Mouse (Mus musculus): ENCODE measurements around the gene Plekha4. TPM values are rescaled to one million over a fixed set of nuclear protein-coding genes. Genes with fewer than 3 reads are reported as not detected.
A peak's percentile ranks its signal among the peaks of the same experiment; 100 is the strongest.

Gene Plekha4
- polyA plus RNA-seq, 1 experiment from 2014 or later = 3.3 TPM

DNA sequence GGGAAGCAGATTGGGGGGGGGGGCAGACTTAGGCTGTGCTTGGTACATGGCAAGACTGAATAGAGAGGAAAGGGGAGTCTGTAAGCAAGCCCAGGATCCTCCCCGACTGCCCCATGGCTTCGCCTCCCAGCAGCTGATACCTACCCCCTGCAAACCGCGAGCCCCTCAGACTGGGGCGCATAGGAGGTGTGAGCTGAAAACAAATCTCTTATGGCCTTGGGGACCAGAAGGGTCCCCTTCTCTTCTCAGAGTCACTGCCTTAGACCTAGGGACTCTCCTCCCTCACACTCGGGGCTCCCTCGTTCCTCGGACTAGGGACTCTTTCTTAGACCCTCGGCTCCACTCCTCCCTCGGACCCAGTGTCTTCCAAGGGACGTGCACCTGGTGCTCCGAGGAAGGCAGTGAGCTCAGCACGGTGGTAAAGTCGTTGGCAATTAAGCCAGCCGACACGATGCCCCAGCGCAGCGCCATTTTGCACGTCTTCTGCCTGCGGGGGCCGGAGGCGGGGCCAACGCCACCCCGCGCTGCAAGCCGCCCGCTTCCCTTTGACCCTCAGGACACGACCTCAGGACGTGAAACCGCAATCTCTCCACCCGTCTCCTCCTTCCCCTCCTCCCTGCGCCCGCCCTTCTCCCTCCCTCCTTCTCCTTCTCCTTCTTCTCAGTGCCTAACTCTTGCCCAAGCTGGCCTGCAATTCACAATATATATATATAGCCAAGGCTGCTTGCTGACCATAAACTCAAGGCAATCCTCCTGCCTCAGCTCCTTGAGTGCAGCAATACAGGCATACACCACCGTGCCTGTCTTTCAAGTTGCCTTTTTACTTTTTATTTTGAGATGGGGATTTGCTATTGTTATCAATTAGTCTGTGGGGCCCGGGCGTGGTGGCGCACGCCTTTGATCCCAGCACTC, 37.6 kb upstream of the Plekha4 start, which contains the start of gene Dhdh:
TSS of gene Dhdh (minus strand) at position 513 of the 912 bp plus-strand sequence.
- H3K27ac ChIP-seq = peak within 1 kb of the TSS; percentile 57; the same call in 1 of the 2 replicates
- peak; percentile 51; the same call in 1 of the 2 replicates for ATAC-seq (ENCODE audit: borderline replicate concordance, extremely low read depth, low FRiP score, low TSS enrichment)
- peak within 1 kb of the TSS; percentile 50 for H3K4me3 ChIP-seq
- peak within 1 kb of the TSS; percentile 82 for H3K4me2 ChIP-seq
- WGBS = 10% methylated on average over 38 of the region's 38 CpGs
- no peaks in the 10 kb centered on the region for H3K9me3 ChIP-seq
- peak within 1 kb of the TSS; percentile 52 for H3K9ac ChIP-seq
- no peaks in the 10 kb centered on the region for H3K27me3 ChIP-seq
- peaks cover 11% of the 10 kb centered on the region for H3K36me3 ChIP-seq
- H3K4me1 ChIP-seq = peaks cover 14% of the 10 kb centered on the region; the same call in 1 of the 2 replicates

DNA sequence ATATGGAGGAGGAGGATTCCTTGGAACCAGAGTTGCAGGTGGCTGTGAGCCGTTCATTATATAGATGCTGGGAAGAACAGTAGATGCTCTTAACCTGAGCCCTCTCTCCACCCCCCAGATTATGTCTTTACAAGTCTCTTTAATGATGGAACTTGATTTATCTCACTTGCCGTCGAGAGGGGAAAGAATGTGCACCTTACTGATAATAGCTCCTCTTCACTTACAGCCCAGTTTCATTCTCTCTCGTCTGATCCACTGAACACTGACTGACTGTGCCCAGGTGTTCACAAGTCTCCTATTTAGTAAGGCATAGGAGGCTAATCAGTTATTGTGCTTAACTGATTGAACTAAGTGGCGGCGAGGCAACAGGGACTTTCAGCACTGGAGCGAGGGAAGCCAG, 36.6 kb upstream of the Plekha4 start:
- ATAC-seq (ENCODE audit: borderline replicate concordance, extremely low read depth, low FRiP score, low TSS enrichment) = no peak

DNA sequence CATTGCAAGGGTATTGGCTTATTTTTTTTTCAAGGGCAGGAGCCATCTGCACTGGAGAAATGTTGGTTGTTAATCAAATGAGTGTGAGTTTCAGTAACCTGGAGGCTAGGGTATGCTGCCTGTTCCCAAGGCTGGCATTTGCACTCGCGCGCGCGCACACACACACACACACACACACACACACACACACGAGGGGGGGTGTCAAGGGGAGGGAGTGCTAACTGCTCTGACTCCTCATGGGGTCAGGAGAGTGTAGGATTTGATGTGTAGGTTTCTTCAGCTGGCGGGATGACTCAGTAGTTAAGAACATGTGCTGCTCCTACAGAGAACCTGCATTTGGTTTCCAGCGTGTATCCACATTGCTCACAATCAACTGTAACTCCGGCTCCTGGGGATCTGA, 35.3 kb upstream of the Plekha4 start:
- Histone ChIP-seq H3K4me3 (no peak overlapping the region), H3K4me2 (no peak overlapping the region), H3K27ac (no peak overlapping the region), H3K27me3 (no peaks in the 10 kb centered on the region), H3K9ac (no peak overlapping the region), H3K9me3 (no peaks in the 10 kb centered on the region), H3K4me1 (peaks cover 14% of the 10 kb centered on the region; the same call in 1 of the 2 replicates), H3K36me3 (peaks cover 33% of the 10 kb centered on the region)
- WGBS = 44% methylated on average over 9 of the region's 9 CpGs
- ATAC-seq (ENCODE audit: borderline replicate concordance, extremely low read depth, low FRiP score, low TSS enrichment) = no peak

More for the DNA sequence above, 36.6 kb upstream of the Plekha4 start:
- H3K9me3 ChIP-seq = no peaks in the 10 kb centered on the region
- H3K36me3 ChIP-seq = peaks cover 22% of the 10 kb centered on the region
- no peak overlapping the region for H3K27ac ChIP-seq
- no peak overlapping the region for H3K9ac ChIP-seq
- H3K4me3 ChIP-seq = no peak overlapping the region
- peaks cover 14% of the 10 kb centered on the region; the same call in 1 of the 2 replicates for H3K4me1 ChIP-seq
- H3K4me2 ChIP-seq = no peak overlapping the region
- no peaks in the 10 kb centered on the region for H3K27me3 ChIP-seq
- 68% methylated on average over 7 of the region's 7 CpGs for WGBS

DNA sequence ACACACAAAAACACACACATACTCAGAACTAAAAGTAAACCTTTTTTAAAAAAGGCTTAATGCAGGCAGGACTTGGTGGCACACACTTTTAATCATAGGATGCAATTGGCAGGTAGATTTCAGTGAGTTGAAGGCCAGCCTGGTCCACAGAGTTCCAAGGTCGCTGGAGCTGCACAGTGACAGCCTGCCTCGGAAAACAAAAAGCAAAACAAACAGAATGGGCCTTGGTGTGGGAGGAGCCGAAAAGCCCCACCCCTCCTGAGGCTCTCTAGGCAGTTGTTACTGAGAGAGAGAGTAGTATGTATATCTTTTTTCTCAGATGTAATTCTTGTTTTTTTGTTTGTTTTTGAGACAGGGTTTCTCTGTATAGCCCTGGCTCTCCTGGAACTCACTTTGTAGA, 34.9 kb upstream of the Plekha4 start:
- Histone ChIP-seq H3K36me3 (peaks cover 37% of the 10 kb centered on the region), H3K9ac (no peak overlapping the region), H3K27ac (no peak overlapping the region), H3K4me3 (no peak overlapping the region), H3K4me2 (no peak overlapping the region), H3K9me3 (no peaks in the 10 kb centered on the region), H3K4me1 (peaks cover 14% of the 10 kb centered on the region; the same call in 1 of the 2 replicates), H3K27me3 (no peaks in the 10 kb centered on the region)
- 13% methylated on average over 3 of the region's 3 CpGs for WGBS
- ATAC-seq (ENCODE audit: borderline replicate concordance, extremely low read depth, low FRiP score, low TSS enrichment) = no peak

DNA sequence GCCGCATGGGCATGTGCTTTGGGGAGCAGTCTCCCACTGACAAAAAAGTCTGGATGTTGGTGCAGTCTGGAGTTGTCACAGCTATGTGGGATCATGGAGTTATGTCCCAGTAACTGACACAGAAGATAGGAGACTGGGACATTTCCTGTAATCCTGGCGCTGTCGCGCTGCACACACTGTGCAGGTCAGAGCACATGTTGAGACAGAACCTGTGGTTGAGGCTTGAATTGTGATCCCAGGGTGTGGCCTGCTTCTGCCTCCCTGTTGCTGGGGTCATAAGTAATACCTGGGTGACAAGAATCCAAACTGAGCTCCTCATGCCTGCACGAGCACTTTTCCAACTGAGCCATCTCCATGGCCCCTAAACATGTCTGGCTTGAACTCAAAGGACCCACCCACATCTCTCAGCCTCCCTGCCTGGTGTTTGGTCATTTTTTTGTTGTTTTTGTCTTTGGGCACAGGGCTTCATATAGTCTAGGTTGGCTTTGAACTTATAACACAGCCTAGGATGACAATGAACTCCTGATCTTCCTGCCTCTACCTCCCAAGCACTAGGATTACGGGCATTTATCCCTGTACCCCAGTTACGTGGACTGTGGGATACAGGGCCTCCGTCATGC, 33.8 kb upstream of the Plekha4 start:
- Histone ChIP-seq H3K9ac (no peak overlapping the region), H3K36me3 (peaks cover 45% of the 10 kb centered on the region), H3K27ac (no peak overlapping the region), H3K4me3 (no peak overlapping the region), H3K9me3 (no peaks in the 10 kb centered on the region), H3K4me2 (no peak overlapping the region), H3K4me1 (peaks cover 14% of the 10 kb centered on the region; the same call in 1 of the 2 replicates), H3K27me3 (no peaks in the 10 kb centered on the region)
- ATAC-seq (ENCODE audit: borderline replicate concordance, extremely low read depth, low FRiP score, low TSS enrichment) = no peak
- WGBS = 93% methylated on average over 8 of the region's 8 CpGs

DNA sequence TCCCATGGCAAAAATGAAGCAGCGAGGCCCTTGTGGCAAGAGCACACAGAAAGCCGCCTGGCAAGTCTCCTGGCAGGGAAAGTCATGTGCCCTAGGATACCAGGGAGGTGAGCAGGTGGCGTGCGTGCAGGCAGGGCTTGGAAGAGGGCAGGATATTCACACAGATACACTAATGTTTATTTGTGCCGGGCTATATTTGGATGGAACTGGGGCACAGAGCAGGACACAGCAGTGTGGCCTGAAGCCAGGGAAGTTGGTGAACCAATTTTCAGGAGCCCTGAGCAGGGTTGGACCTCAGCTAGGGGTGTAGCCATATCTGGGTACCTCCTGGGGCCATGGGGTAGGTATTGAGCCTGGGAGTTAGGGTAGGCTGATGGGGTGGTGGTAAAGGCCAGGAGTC, 33.2 kb upstream of the Plekha4 start:
- Histone ChIP-seq H3K9ac (no peak overlapping the region), H3K4me2 (no peak overlapping the region), H3K27ac (no peak overlapping the region), H3K36me3 (peaks cover 51% of the 10 kb centered on the region), H3K4me1 (peaks cover 14% of the 10 kb centered on the region; the same call in 1 of the 2 replicates), H3K27me3 (no peaks in the 10 kb centered on the region), H3K9me3 (no peaks in the 10 kb centered on the region), H3K4me3 (no peak overlapping the region)
- no peak for ATAC-seq (ENCODE audit: borderline replicate concordance, extremely low read depth, low FRiP score, low TSS enrichment)
- 84% methylated on average over 5 of the region's 5 CpGs for WGBS

DNA sequence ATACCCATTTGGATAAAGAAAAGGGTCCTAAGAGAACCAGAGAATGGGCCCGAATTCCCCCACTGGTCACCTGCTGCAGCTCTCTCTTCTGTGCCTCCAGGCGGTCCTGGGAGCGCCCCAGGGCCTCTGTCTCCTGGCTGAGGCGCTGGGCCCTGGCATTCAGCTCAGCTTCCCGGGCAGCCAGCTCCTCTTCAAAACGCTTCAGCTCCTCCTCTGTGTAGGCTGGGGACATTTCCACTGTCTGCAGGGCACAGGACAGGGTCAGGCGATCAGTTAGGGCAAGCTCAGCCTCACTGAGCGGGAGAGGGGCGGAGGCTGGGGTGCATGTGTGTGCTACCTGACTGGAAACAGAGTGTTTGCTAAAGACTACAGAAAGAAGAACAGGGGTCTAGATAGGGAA, 31.6 kb upstream of the Plekha4 start:
- no peak overlapping the region for H3K4me2 ChIP-seq
- no peaks in the 10 kb centered on the region for H3K9me3 ChIP-seq
- no peaks in the 10 kb centered on the region for H3K27me3 ChIP-seq
- H3K4me1 ChIP-seq = 0 out of 2 replicates have a peak, but pooled peaks cover 10% of the 10 kb centered on the region
- no peak for ATAC-seq (ENCODE audit: borderline replicate concordance, extremely low read depth, low FRiP score, low TSS enrichment)
- H3K9ac ChIP-seq = no peak overlapping the region
- H3K4me3 ChIP-seq = no peak overlapping the region
- H3K36me3 ChIP-seq = peaks cover 67% of the 10 kb centered on the region
- no peak overlapping the region for H3K27ac ChIP-seq
- 85% methylated on average over 9 of the region's 9 CpGs for WGBS

DNA sequence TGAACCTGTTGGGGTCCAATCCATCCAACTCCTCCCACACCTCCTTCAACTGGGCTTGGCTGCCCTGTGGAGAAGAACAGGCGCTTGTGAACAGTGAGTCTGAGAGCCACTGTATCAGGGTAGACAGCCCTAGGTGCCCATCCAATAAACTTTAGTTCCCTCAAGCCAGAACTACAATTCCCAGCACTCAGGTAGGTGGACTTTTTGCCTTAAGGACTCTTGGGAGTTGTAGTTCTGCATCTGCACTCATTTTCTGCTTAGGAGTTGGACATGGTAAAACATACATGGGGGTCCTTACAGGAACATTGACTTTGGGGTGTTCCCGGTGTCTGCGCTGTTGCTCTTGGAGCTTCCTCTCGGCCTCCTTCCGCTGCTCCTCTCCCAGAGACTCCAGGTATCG, 27.7 kb upstream of the Plekha4 start:
- Histone ChIP-seq H3K27me3 (no peaks in the 10 kb centered on the region), H3K4me2 (no peak overlapping the region), H3K4me3 (no peak overlapping the region), H3K9ac (no peak overlapping the region), H3K27ac (no peak overlapping the region), H3K36me3 (peaks cover 83% of the 10 kb centered on the region), H3K4me1 (no peaks in the 10 kb centered on the region), H3K9me3 (no peaks in the 10 kb centered on the region)
- ATAC-seq (ENCODE audit: borderline replicate concordance, extremely low read depth, low FRiP score, low TSS enrichment) = no peak
- 94% methylated on average over 6 of the region's 6 CpGs for WGBS

DNA sequence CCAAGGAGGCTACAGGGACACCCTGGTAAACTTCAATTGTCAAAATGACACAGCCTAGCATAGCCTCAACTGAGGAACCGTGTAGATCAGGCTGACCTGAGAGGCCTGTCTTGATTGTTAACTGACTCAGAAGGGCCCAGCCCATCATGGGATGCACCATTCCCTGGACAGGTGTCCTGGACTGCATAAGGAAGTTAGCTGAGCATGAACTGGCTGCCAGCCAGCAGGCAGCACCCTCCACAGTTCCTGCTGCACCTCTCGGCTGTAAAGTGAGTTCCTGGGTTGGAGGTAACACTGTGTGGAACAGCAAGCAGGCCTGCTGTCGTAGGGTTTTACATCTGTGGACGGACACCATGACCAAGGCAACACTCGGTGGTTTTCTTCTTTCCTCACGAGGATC, 18.5 kb upstream of the Plekha4 start:
- peaks cover 17% of the 10 kb centered on the region; the same call in 1 of the 2 replicates for H3K36me3 ChIP-seq
- no peaks in the 10 kb centered on the region for H3K27me3 ChIP-seq
- H3K4me1 ChIP-seq = peaks cover 15% of the 10 kb centered on the region
- ATAC-seq (ENCODE audit: borderline replicate concordance, extremely low read depth, low FRiP score, low TSS enrichment) = no peak
- no peak overlapping the region for H3K27ac ChIP-seq
- no peak overlapping the region for H3K9ac ChIP-seq
- H3K4me3 ChIP-seq = no peak overlapping the region
- 84% methylated on average over 6 of the region's 6 CpGs for WGBS
- H3K4me2 ChIP-seq = no peak overlapping the region
- no peaks in the 10 kb centered on the region for H3K9me3 ChIP-seq

DNA sequence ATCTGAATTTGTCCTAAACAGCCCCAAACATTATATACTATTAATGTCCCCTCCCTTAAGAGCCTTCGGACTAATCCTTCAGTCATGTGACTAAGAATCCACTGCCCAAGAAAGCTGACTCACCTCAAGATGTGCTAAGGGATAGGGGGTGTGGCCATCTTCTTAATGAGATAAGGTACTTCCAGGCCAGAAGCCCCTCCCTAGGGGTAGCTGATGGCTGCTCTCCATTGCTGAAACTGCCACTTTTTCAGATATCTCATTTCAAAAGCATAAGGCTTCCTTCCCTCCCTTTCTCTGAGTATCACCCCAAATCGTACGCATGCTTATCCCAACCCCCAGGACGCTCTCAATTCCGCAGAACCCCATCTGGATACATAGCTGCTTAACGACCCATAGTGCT, 17.6 kb upstream of the Plekha4 start:
- H3K36me3 ChIP-seq = peaks cover 11% of the 10 kb centered on the region; the same call in 1 of the 2 replicates

DNA sequence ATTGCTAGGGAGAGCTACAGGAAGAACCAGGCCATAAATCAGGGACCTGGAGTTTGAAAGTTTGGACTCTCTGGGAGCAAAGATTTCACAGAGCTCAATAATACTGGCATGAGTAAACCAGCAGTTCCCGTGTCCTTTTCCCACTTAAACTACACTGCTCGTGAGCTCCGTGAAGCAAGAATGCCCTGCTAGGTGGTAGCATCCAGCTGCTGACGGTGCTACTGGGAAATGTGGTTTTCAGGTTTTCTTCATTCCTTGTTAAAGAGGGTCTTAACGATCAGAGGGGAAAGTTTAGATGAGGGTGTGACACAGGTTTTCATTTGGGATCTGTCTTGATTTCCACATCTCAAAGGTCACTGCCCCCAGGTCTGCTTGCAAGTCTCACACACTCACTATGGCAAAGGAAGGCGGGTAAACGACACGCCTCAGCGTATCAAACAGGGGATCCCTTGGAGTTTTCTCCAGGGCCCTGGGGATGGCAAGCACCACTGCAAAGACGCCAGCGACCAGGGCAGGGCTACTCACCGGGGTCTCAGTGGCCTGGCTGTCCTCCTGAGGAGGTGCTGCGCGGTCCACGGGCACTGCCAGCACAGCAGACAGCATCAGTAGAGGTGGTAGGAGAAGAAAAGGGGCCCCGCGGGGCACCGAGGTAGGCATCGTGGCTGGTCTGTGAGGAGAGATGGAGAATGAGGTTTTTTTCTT, 16.8 kb upstream of the Plekha4 start:
- peaks cover 11% of the 10 kb centered on the region; the same call in 1 of the 2 replicates for H3K36me3 ChIP-seq
- peak overlapping the region; percentile 81 for H3K9ac ChIP-seq
- H3K4me2 ChIP-seq = peak overlapping the region; percentile 98
- WGBS = 23% methylated on average over 19 of the region's 19 CpGs
- H3K9me3 ChIP-seq = no peaks in the 10 kb centered on the region
- no peaks in the 10 kb centered on the region for H3K27me3 ChIP-seq
- peak overlapping the region; percentile 82 for H3K4me3 ChIP-seq
- H3K27ac ChIP-seq = peak overlapping the region; percentile 91
- 0 out of 2 replicates have a peak, but pooled peaks have one; percentile 19 for ATAC-seq (ENCODE audit: borderline replicate concordance, extremely low read depth, low FRiP score, low TSS enrichment)
- H3K4me1 ChIP-seq = peaks cover 15% of the 10 kb centered on the region

More for the DNA sequence above, 17.6 kb upstream of the Plekha4 start:
- Histone ChIP-seq H3K9ac (peak overlapping the region; percentile 81; the same call in 1 of the 2 replicates), H3K9me3 (no peaks in the 10 kb centered on the region), H3K4me1 (peaks cover 15% of the 10 kb centered on the region), H3K4me2 (peak overlapping the region; percentile 98), H3K27me3 (no peaks in the 10 kb centered on the region), H3K27ac (no peak overlapping the region), H3K4me3 (0 out of 2 replicates have a peak overlapping the region, but pooled peaks have one; percentile 82)
- WGBS = 82% methylated on average over 6 of the region's 6 CpGs
- ATAC-seq (ENCODE audit: borderline replicate concordance, extremely low read depth, low FRiP score, low TSS enrichment) = no peak
